Mouse (Mus musculus) frontal cortex, adult (tissue): ENCODE measurements around the gene Tbc1d24.

ENCODE experiments used
- ATAC-seq: cut with Nextera tagmentation; 2 replicates; pipeline ENCODE4 v1.9.2; 2017; ENCODE audit warnings: mild to moderate bottlenecking, moderate library complexity, mixed read lengths; ENCODE audit not compliant: low TSS enrichment

The Tbc1d24 gene

DNA sequence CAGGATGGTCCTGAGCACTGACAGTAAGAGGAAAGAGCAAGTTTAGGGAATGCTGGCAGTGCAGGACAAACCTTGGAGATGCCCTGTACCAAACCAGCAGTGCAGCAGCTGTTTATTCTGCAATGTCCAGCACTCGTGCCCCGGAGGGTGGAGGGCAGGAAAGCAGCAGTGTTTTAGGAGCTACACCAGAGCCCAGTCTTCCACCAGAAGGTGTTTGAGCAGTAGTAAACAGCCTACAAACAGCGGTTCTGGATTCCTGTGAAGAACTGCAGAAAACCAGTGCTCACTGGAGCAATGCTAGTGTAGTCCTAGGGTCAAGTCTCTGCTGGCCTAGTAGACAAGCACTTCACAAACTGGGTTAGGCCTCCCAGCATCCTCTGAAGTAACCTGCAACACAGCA lies 31.1 kb downstream of the Tbc1d24 start:
- ATAC-seq: no peak

DNA sequence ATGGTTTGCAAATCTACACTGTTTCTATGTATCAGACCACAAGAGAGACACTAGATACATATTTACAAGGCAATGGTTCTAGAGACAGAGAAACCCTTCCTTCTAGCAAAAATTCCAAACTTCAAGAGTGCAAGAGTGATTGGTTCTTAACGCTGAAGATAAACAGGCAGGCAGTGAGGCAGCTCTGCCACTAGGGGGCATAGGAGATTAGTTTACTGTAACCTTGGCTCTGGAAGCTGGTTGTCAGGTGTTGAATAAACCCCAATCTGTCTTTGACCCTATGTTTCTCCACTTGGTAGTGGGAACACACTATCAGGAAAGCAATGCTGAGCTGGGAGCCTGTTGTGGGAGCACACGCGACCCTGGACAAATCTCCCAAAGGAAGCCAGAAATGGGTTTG lies 31.9 kb downstream of the Tbc1d24 start:
- ATAC-seq: 0 out of 2 replicates have a peak, but pooled peaks have one; percentile 20

DNA sequence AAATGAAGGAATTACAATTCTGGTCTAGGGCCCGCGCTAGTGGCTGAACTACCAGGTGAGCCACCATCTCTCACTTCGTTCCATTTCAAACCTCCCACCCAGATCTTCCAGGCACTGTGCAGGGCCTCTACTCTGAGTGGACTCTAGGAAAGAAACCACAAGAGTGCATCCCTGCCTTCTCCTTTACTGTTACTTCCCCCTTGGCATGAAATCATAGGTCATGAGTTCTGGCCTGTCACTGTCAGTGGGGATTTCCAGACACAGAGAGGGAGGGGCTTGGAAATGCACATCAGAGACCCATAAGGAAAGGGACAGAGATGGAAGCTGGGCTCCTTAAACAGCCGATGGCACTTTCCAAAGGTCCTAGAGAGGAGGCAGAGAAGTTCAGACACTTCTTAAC lies 33.6 kb downstream of the Tbc1d24 start:
- ATAC-seq: no peak

DNA sequence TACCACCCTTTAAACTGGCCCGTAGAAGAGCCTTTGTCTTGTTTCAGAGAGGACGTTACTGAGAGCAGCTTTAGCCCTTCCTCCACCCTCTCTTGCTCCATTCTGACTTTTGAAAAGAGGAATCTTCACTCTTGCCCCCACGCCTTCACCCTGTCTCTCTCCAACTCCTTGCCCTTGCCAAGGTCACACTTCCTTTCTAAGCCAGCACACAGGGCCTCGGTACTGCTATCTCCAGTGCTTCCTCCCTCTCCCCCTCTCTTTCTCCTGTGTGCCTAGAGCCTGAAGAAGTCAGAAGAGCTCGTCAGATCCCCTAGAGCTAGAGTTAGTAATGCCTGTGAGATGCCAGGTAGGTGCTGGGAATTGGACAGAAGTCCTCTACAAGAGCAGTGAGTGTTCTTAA lies 34.6 kb downstream of the Tbc1d24 start:
- no peak for ATAC-seq

DNA sequence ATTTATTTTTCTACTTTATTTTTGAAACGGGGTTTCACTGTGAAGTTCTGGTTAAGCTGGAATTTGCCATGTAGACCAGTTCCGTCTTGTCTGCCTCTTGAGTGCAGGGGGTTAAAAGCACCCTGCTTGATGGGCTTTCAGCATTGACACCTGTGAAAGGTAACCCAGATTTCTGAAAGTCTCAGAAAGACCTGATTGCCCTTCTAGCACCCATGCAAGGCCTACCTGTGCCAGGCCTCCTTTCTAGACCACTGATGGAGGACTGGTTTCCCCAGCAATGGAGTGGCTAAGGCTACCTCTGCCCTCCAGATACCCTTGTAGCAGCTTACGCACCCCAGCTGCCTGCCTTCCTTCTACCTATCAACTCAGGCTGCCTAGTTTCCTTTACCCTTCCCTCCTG lies 35.2 kb downstream of the Tbc1d24 start:
- ATAC-seq: no peak

DNA sequence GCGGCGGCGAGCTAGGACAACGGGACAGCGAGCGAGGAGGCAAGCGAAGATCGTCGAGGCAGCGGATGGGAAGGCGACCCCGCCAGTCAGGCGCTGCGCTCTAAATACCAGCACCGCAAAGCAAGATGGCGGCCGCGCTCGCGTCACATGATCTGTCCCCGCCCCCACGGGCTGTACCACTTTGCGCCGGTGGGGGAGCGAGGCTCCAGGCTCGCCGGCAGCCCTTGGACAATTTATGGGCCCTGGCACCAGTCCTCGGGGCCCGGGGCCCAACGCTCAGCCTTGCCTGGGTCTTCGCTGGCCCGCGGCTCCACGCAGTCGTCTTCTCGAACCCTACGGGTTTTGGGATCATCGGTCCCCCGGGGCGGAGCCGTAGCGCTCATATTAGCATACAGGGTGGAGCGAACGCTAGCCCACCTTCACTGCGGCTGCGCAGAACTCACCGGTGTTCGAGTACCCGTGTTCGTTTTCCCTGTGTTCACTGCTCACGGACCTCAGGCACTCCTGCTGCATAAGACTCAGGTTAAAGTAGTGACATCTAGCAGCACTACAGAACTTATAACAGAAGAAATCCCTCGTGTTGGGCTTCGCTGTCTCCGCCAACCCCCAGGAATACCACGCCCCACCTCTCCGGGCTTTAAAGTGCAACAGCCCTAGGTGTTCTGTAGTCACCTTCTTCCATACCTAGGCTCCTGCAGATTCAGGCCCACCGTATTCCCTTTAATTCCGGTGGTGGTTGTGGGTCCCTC lies 35.9 kb downstream of the Tbc1d24 start, which contains the start of gene Atp6v0c:
Atp6v0c (minus strand) TSS at position 386 of the 749 bp plus-strand sequence.
- peak; percentile 83 for ATAC-seq

DNA sequence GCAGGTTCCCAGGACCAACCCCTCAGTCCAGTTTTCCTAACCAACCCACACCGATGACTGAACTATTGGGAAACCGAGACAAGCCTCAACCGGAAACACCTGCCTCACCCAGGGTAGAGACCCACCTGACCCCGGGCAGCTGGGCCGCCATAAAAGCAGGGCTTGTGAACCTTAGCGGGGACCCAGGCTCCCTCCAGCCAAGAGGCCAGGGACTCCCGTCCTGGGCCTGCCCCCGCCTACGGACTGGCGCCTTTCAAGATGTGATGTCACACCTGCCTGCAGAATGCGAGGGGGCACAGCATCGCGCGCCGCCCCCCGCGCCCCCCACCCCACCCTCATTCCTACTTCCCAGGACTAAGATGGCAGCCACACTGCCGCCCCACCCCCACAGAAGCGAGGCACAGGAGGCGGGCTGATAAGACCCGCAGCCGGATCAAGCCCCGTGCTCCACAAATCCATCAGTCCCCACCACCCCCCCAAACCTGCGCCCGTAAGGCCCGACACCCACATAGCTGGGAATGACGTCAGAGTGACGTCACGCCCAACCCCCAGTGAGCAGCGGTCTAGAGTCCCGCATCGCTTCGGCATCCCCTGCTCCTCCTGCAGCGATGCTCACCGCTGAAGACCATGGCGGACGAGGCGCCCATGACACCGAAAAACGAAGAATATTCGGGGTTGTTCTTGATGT lies 36.6 kb downstream of the Tbc1d24 start:
- ATAC-seq: peak; percentile 28; the same call in 1 of the 2 replicates

DNA sequence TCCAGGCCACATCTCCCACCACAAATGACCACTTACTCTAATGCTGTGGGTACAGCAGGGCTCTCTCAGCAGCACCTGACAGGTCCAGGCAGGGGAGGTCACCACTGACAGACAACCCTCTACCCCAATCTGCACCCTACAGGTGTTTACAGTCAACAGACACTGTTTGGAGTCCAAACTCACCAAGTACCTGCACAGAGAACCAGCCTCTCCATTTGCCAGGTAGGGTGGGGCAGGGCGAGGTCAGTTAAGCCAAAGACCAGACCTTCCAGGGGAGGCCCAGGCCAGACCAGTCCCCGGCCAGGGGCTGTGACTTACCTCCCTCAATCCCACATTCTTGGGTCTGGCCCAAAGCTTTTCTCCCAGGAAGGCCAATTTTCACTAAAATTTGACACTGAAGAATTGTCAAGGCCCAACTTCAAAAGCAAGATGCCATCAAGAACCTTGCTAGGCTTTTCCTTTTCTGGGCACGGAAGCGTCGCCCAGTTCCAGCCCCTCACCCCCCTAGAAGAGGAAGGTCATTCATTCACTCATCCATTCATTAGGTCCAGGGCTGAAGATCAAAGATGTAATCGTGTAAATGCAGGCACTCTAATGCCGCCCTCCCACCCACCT lies 37.4 kb downstream of the Tbc1d24 start:
- ATAC-seq: no peak

DNA sequence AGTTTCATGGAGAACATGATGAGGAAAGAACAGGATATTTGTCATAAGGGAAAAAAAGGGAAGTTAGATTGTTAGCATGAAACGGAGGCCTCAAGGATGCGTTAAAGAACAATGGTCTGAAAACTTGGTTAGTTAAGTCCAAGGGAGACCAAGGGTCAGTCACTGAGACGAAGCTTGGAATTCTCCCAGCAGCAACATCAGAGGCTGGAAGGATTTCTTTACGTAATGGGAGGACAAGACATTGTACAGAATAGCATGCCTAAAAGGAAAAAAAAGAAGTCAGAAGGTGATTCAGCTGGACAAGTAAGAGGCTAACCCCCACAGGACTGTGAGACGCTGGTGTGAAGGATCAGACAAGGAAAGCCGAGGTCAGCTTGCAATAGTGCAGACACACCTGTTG lies 38.2 kb downstream of the Tbc1d24 start:
- no peak for ATAC-seq

DNA sequence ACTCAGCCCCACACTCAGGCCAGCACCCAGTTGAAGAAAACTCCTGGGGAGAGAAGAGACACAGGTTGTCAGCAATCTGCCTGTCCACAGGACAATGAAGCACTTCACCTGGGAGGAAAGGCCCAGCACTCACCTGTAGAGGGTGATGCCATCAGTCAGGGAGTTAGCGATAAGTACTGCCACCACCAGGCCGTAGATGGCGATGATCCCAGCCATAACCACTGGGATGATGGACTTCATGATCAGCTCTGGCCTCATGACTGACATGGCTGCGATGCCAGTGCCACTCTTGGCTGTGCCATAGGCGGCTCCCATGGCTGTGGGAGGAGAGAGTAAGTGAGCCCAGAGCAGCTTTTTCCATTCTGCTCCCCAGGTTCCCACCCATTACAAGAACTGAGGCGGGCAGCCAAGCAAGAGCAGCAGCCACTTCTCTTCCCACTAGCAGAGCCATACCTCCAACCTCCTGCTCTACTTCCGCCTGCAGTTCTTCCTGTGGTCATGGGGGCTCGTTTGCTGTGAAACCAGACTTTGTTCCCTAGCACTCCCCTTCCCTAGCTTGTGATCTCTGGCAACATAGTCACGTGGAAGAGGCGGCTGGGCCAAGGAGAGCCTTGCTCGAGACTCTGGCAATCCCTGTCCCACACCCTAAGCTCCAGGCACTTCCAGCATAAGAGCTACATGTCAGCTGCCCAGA lies 40.6 kb downstream of the Tbc1d24 start:
- ATAC-seq: no peak

DNA sequence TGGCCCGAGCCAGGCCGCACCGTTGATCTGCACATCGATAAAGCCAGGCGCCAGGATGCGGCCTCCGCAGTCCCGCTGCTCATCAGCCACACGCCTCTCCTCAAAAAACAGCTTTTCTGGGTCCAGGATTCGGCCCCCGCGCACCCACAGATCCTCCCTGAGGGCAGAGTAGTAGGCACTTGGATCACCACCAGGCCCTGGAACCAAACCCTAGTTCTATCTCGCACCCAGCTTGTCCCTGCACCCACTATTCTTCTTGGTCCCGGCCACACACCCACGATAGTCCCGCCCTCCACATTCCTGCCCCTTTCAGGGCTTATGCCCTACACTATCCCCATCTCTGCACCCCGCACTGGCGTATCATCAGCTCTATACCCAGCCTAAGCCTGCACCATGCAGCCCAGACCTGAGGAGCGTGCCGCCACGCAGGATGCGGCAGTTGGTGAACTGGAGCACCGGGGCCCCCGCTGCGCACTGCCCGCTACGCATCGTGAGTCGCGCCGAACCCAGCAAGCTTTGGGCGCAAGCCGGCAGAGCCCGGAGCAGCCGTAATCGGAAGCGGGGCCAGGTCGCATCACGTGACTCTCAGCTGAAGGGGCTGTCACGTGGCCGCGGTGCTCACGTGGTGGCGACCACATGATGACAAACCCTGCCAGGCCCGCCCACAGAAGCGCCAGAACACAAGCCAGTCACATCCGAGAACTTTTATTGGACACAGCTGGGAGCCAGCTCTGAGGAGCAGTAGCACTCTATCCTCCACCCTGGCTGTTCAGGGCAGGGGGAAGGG lies 42.0 kb downstream of the Tbc1d24 start, which contains the start of gene Amdhd2:
Amdhd2 (minus strand) TSS at position 591 of the 787 bp plus-strand sequence.
- peak; percentile 81 for ATAC-seq

DNA sequence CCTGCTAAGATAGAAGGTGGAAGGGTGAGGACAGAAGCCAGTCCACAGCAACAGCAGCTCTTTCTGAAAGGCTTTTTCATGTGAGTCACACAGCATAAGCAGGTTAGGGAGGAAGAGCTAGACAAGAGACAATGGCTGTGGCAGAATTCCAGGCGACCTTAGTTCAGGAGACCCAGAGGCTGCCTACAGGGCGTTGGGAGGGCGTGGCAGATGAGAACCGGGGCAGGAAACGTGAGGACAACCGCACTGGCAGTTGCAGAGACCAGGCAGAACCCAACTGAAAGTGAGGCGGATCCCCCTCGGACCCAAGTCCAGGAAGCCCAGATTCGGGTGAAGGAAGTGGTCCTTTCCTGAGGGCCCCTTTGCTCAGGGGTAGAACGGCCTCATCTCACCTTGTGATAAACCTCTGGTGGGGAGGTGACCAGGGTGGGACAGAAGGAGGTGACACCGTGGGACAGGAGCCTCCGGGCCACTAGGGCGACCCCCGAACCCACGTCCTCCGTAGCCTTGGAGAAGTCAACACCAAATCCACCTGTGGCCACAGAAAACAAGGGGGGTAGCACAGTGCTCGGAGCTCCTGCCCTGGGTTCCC lies 42.7 kb downstream of the Tbc1d24 start:
- ATAC-seq: no peak

DNA sequence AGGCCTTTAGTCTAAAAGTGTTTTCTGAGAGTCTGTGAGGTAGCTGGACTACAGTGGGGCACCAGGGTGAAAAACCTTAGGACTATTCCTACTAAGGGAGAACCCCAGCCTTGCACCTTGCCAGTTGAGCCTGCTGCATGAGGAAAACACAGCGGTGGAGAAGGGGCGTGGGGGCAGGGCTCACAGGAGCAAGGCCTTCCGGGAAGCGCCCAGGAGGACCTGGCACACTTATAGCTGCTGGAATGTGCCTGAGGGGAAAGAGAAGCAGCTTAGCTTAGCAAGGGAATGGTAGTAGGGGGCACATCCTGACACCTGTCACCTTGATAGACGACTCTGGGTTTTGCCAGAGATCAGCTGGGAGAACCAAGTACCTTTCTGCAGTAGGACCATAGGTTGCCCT lies 43.9 kb downstream of the Tbc1d24 start:
- no peak for ATAC-seq

DNA sequence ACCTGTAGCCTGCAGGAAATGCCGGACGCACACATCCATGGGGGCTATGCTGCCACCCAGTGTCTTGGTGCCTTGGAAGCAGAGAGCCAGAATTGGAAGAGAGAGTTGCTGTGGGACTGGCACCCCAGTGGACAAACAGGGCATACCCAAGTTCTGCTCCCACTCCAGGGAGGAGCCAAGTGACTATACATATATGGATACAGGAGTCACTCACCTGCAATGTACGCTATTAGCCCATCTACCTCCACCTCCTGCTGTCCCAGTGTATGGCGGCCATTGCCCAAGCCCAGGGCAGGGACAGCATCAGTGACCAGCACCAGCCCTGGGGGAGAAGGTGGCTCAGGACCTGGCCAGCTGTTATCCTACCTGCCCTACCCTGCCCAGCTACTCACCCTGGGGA lies 47.8 kb downstream of the Tbc1d24 start:
- no peak for ATAC-seq

DNA sequence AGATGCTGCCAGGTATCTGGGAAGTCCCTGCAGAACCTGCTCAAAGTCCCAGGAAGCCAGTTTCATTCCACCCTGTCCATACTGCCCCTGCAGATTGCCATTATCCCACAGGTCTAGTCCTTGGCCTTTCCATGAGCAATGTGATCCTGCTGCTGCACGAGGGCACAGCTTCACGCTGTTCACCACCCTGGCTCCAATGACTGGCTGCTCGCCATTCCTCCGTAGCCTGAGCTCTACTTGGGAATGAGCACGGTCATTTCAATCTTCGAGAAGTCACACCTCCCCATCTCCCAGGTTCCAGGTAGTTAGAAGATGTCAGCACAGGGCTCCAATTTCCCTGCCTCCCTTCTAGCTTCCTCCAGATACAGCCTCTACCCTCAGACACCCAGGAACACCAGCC lies 48.2 kb downstream of the Tbc1d24 start:
- no peak for ATAC-seq

DNA sequence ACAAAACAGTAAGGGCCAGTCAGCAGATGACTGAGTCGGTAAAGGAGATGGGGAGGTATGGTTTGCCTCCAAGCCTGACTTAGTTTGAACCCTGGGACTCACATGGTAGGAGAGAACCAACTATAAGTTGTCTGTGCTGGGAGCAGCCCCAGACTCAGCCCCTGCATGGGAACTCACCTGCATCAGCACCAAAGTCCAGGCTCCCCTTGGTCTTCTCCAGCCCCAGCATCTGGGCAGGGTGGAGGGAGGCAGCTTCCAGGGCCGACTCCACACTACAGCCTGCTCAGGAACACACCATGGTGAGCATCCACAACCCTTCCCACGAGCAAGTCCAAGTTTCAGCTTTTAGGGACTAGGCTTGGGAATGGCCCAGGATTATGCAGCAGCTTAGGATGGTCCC lies 49.0 kb downstream of the Tbc1d24 start:
- no peak for ATAC-seq

DNA sequence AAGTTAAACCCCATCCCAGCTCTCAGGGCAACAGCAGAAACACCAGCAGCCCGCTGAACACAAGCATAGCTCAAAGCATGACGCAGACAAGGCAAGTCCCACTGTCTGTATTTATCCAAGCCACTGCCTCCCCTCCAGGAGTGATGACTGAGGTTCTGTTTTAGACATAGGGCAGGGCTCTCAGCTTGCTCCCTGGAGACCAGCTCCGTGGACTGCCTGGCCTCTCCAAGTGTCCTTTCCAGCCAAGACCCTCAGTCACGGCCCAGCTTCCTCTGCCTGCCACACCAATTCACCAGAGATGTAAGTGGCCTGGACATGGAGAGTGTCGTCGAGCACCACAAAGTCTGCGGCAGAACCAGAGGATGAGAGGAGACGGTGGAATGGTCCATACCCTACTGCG lies 49.6 kb downstream of the Tbc1d24 start:
- ATAC-seq: no peak

DNA sequence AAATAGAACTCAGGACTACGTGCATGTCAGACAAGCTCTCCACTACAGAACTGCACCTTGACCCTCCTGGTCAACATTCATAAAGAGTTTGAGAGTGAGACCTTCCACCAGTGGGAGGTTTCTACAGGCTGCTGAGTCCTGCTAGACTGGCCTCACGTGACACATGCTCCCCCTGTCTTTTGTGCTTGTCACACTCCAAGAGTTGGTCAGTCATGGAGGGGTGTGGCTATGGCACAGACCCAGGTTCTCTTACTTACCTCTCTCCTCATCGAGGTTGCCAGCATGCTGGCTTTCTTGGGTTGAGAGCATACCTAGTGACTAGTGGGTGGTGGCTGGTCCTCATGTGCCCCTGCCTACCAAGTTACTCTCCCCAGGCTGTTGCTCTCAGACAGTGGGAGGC lies 50.9 kb downstream of the Tbc1d24 start:
- no peak for ATAC-seq

DNA sequence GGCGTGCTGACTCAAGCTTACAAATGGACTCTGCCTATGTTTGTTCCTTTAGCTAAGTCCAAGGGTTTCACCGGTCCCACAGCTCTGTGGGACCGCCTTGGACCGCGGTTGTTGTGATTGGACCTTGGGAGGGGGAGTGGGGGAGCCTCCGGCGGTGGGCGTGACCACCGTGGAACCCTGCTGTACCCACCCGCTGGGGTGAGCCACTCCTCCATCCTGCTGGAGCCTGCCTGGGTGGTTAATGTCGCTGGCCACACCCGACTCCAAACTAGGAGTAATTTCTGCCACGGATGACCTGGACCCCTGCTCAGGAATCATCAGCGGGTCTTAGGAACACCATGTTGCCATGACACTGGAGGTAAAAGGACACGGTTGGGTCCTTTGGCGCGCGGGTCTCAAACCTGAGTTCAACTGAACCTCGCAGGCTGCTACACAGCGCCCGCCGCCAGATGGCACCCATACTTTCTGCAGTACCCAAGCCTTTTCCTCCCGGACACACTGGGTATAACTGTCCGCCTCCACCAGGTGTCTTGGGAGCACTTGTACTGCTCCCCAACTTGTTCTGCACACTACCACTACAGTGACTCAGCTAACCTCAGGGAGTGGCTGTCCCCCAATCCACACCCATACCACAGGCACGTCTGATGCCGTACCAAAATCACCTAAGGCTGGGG lies 53.3 kb downstream of the Tbc1d24 start:
- peak; percentile 92 for ATAC-seq

DNA sequence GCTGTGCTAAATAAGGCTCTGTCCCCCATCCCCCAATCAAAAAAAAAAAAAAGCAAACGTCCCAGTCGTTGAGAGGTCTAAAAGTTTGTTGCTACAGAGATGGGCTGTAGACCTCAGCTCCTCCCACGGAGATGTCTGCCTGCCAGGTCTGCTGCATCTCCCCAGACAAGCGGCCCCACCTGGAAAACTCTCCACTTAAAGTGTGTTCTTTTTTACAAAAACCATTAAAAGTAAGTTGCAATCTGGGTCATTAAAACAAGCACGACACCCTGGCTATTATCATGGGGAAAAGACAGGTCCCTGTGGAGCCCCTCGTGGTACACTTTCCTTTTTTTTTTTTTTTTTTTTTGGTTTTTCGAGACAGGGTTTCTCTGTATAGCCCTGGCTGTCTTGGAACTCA lies 54.0 kb downstream of the Tbc1d24 start:
- ATAC-seq: no peak
